Mouse (Mus musculus): Measurements from ENCODE around the gene Ceacam16. TPM values are rescaled to one million over a fixed set of nuclear protein-coding genes. Genes with fewer than 3 reads are reported as not detected.

Gene Ceacam16
- total and polyA plus RNA-seq, 2 experiments from 2014 or later: 0.90 TPM; not detected in 1

DNA sequence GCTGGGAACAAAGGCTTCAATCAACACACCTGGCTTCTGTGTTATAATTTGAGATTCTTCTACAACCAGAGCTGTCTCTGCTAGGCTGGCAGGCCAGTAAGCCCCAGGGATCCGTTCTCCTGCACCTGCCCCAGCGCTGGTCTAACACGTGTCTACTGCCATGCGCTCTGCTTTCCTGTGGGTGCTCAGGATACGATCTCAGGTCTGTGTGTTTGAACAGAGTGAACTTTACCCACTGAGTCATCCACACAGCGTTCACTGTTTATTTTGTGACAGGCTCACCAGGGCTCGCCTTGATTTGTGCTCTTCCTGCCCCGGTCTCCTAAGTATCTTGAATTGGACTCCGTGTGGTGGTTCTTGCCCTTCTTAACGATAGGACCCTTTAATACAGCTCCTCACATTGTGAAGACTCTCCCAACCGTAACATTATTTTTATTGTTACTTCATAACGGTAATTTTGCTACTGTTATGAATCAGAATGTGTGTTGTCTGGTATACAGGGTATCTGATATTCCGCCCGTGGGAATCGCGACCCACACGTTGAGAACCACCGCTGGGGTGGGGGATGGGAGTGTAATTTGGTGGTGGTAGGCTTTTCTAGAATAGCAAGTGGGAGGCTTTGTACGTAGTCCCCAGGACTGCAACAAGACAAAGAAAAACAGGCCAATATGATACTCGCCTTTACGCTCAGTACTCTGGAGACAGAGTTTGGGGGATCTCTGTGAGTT lies 19.2 kb downstream of the Ceacam16 start:
- DNase-seq (ENCODE audit: low spot score) (no peak), ATAC-seq (ENCODE audit: low FRiP score) (no peak)
- TF ChIP-seq CTCF (IDR thresholded peaks at IDR 0.05): no peak
- Histone ChIP-seq H3K4me1 (ENCODE audit: insufficient read depth, low read length) (no peaks in the 10 kb centered on the region), H3K27ac (ENCODE audit: low read depth, low read length) (no peak overlapping the region), H3K4me2 (ENCODE audit: low read depth, low read length, poor library complexity, severe bottlenecking) (no peak overlapping the region), H3K36me3 (ENCODE audit: insufficient read depth, low read length) (no peaks in the 10 kb centered on the region), H3K9ac (replicated peaks; ENCODE audit: low read length, poor library complexity, severe bottlenecking) (no peak overlapping the region), H3K27me3 (ENCODE audit: insufficient read depth, low read length) (peaks cover 14% of the 10 kb centered on the region), H3K4me3 (ENCODE audit: low read depth, low read length) (no peak overlapping the region), H3K9me3 (ENCODE audit: low read length) (no peaks in the 10 kb centered on the region)
- WGBS: 86% methylated on average over 21 of the region's 21 CpGs

DNA sequence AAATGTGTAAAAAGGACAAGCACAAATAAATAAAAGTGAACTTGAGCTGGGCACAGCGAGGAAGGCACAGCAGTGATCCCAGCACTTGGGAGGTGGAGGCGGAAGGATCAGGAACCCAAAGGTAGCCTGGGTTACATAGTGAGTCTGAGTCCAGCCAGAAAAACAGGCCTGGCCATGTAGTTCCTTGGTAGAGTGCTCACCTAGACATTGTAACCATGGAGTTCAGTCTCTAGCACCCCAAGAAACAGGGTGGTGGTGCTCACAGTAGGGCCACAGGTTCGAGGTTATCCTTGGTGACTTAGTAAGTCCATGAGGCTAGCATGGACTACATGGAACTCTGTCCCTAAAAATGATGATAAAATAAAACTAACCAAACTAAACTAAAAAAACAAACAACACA lies 20.2 kb downstream of the Ceacam16 start:
- no peak for TF ChIP-seq CTCF (IDR thresholded peaks at IDR 0.05)
- Histone ChIP-seq H3K4me2 (ENCODE audit: low read depth, low read length, poor library complexity, severe bottlenecking) (no peak overlapping the region), H3K4me1 (ENCODE audit: insufficient read depth, low read length) (no peaks in the 10 kb centered on the region), H3K4me3 (ENCODE audit: low read depth, low read length) (no peak overlapping the region), H3K27me3 (ENCODE audit: insufficient read depth, low read length) (peaks cover 13% of the 10 kb centered on the region; the same call in 1 of the 2 replicates), H3K9ac (replicated peaks; ENCODE audit: low read length, poor library complexity, severe bottlenecking) (no peak overlapping the region), H3K36me3 (ENCODE audit: insufficient read depth, low read length) (no peaks in the 10 kb centered on the region), H3K27ac (ENCODE audit: low read depth, low read length) (no peak overlapping the region), H3K9me3 (ENCODE audit: low read length) (no peaks in the 10 kb centered on the region)
- DNase-seq (ENCODE audit: low spot score) (no peak), ATAC-seq (ENCODE audit: low FRiP score) (no peak)
- WGBS: 91% methylated on average over 3 of the region's 3 CpGs

GRCm38 (mm10) chr7:19840371-19840770 lies 20.7 kb downstream of the Ceacam16 start:
- DNase-seq (ENCODE audit: low spot score) (no peak), ATAC-seq (ENCODE audit: low FRiP score) (no peak)
- WGBS: 85% methylated on average over 4 of the region's 4 CpGs
- Histone ChIP-seq H3K4me3 (ENCODE audit: low read depth, low read length) (no peak overlapping the region), H3K27me3 (ENCODE audit: insufficient read depth, low read length) (peaks cover 13% of the 10 kb centered on the region; the same call in 1 of the 2 replicates), H3K4me2 (ENCODE audit: low read depth, low read length, poor library complexity, severe bottlenecking) (no peak overlapping the region), H3K9ac (replicated peaks; ENCODE audit: low read length, poor library complexity, severe bottlenecking) (no peak overlapping the region), H3K36me3 (ENCODE audit: insufficient read depth, low read length) (no peaks in the 10 kb centered on the region), H3K27ac (ENCODE audit: low read depth, low read length) (no peak overlapping the region), H3K9me3 (ENCODE audit: low read length) (no peaks in the 10 kb centered on the region), H3K4me1 (ENCODE audit: insufficient read depth, low read length) (no peaks in the 10 kb centered on the region)
- no peak for TF ChIP-seq CTCF (IDR thresholded peaks at IDR 0.05)

DNA sequence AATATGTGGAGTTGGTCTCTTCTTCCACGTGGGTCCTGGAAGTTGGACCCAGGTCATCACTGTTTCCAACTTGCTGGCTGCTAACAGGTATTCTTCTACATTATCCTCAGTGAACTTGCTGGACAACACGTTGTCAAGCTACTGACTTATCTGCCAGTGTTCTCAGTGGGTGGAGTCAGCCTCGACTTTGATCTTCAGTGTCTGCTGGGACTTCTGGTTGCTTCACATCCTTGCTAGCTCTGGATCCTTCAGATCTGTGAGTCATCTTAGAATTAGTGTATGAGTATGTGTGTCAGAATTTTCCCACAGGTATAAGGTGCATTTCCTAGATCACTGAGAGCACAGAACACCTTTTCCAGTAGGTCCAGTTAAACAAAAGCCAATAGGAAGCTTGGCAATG lies 24.3 kb downstream of the Ceacam16 start:
- Histone ChIP-seq H3K9ac (replicated peaks; ENCODE audit: low read length, poor library complexity, severe bottlenecking) (no peak overlapping the region), H3K36me3 (ENCODE audit: insufficient read depth, low read length) (no peaks in the 10 kb centered on the region), H3K4me1 (ENCODE audit: insufficient read depth, low read length) (no peaks in the 10 kb centered on the region), H3K27ac (ENCODE audit: low read depth, low read length) (no peak overlapping the region), H3K27me3 (ENCODE audit: insufficient read depth, low read length) (no peaks in the 10 kb centered on the region), H3K9me3 (ENCODE audit: low read length) (no peaks in the 10 kb centered on the region), H3K4me2 (ENCODE audit: low read depth, low read length, poor library complexity, severe bottlenecking) (no peak overlapping the region), H3K4me3 (ENCODE audit: low read depth, low read length) (no peak overlapping the region)
- no peak for TF ChIP-seq CTCF (IDR thresholded peaks at IDR 0.05)
- ATAC-seq (ENCODE audit: low FRiP score) (no peak), DNase-seq (ENCODE audit: low spot score) (no peak)
- WGBS: 63% methylated on average over 3 of the region's 3 CpGs

DNA sequence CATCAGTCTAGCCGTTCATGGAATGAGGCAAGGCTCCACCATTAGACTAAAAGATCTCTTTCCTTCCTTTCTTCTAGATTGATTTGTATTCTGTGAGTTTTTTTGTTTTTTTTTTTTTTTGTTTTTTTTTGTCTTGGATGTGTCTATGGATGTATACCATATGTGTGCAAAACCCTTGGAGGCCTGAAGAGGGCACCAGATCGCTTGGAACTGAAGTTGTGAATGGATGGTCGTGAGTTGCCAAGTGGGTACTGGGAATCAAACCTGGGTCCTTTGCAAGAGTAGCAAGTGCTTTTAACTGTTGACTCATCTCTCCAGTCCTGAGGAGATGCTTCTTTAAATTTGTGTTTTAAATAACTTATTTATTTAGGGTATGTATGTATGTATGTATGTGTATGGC lies 27.0 kb downstream of the Ceacam16 start:
- H3K27me3 ChIP-seq (ENCODE audit: insufficient read depth, low read length): no peaks in the 10 kb centered on the region
- no peaks in the 10 kb centered on the region for H3K9me3 ChIP-seq (ENCODE audit: low read length)
- H3K4me2 ChIP-seq (ENCODE audit: low read depth, low read length, poor library complexity, severe bottlenecking): no peak overlapping the region
- WGBS: 71% methylated on average over 3 of the region's 3 CpGs
- TF ChIP-seq CTCF (IDR thresholded peaks at IDR 0.05): no peak; the same call in 1 of the 2 replicates
- no peak overlapping the region for H3K27ac ChIP-seq (ENCODE audit: low read depth, low read length)
- H3K4me3 ChIP-seq (ENCODE audit: low read depth, low read length): no peak overlapping the region
- H3K36me3 ChIP-seq (ENCODE audit: insufficient read depth, low read length): no peaks in the 10 kb centered on the region
- ATAC-seq (ENCODE audit: low FRiP score): no peak
- no peaks in the 10 kb centered on the region for H3K4me1 ChIP-seq (ENCODE audit: insufficient read depth, low read length)
- no peak for DNase-seq (ENCODE audit: low spot score)
- no peak overlapping the region for H3K9ac ChIP-seq (replicated peaks; ENCODE audit: low read length, poor library complexity, severe bottlenecking)

DNA sequence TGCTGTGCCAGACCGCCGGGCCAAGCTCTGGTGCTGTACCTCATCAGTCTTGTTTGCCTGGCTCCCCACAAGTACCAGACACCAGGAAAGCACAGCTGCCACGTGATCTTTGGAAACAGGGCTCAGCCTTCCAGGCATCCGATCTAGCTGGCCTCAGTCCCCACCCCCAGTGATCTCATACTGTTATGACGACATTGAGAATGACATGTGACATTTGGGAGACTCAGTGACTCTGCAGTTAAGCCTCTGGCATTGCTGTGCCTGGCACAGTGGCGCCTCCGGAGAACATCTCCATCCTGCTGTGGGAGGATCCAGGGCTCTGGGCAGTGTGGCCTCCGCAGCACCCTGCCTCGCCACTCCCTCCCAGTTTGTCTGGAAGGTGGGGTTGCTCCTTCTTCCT lies 29.3 kb downstream of the Ceacam16 start:
- no peaks in the 10 kb centered on the region for H3K27me3 ChIP-seq (ENCODE audit: insufficient read depth, low read length)
- H3K4me2 ChIP-seq (ENCODE audit: low read depth, low read length, poor library complexity, severe bottlenecking): no peak overlapping the region
- DNase-seq (ENCODE audit: low spot score) (no peak), ATAC-seq (ENCODE audit: low FRiP score) (no peak)
- WGBS: 59% methylated on average over 9 of the region's 9 CpGs
- no peak overlapping the region for H3K9ac ChIP-seq (replicated peaks; ENCODE audit: low read length, poor library complexity, severe bottlenecking)
- H3K27ac ChIP-seq (ENCODE audit: low read depth, low read length): no peak overlapping the region
- no peaks in the 10 kb centered on the region for H3K36me3 ChIP-seq (ENCODE audit: insufficient read depth, low read length)
- H3K4me3 ChIP-seq (ENCODE audit: low read depth, low read length): no peak overlapping the region
- TF ChIP-seq CTCF (IDR thresholded peaks at IDR 0.05): no peak
- H3K9me3 ChIP-seq (ENCODE audit: low read length): no peaks in the 10 kb centered on the region
- H3K4me1 ChIP-seq (ENCODE audit: insufficient read depth, low read length): no peaks in the 10 kb centered on the region
